Comparison of ENCODE assay signal across 9 mouse cellular contexts in genomic region chr3:65319248-65320008, GRCm38 (mm10).
DNase-seq lines count a peak whose midpoint lies in the region; ATAC-seq and TF ChIP-seq lines count a peak whose summit lies in the region.
"Had no signal": no experiment of that assay in that cellular context is flagged by ENCODE, and none has a peak within 500 bp of the region (broad histone marks: within the 10 kb centered on the region; RNA-seq: fewer than 3 reads in every experiment).

No protein-coding gene starts in this region.

- H3K27me3 ChIP-seq in Patski = peaks cover 9% of the 10 kb centered on the region
- H3K27me3 ChIP-seq in forebrain, embryonic 12.5 days = no peaks in the 10 kb centered on the region

- intact Hi-C loops in left cerebral cortex, postnatal 25 days (cut with DNase I) = loop anchor here (2.0 to 5.0 kb wide), 2 partner anchors 212 to 333 kb away; partner anchors contain the start of gene Kcnab1

- DNase-seq in cerebellum, postnatal 10 days = peak; percentile 52 to 53
- DNase-seq in cerebellum, adult 9-11 months = no peak
- DNase-seq in left cerebral cortex, postnatal 25 days (ENCODE audit: low spot score in 2 of 2) = peak; percentile 23 to 59
- DNase-seq in left cerebral cortex, adult 11 months (ENCODE audit: low spot score) = no peak
- no peak for DNase-seq in Patski (ENCODE audit: low read depth, low spot score)
- DNase-seq in lung, postnatal 14 days = peak; percentile 10
- no peak for DNase-seq in frontal cortex, postnatal 14 days (ENCODE audit: low spot score in 2 of 2)

- TF ChIP-seq CTCF in Patski (IDR thresholded peaks at IDR 0.05) = peak; percentile 80

- CTCF ChIA-PET in Patski (lab: Charles Lee) = interaction anchor here (0.6 to 2.4 kb wide), 8 partner anchors 10 to 619 kb away, joined by 3 to 13 read pairs (median 4); no protein-coding TSS in a partner anchor

- 70% methylated on average over 7 of the region's 7 CpGs for WGBS in forebrain, embryonic 12.5 days

- H3K27ac ChIP-seq in forebrain, embryonic 12.5 days = no peak overlapping the region

- H3K9me3 ChIP-seq in forebrain, embryonic 12.5 days = no peaks in the 10 kb centered on the region
- H3K9me3 ChIP-seq: G1E had no signal

- H3K36me3 ChIP-seq in forebrain, embryonic 12.5 days (replicated peaks) = no peaks in the 10 kb centered on the region
- H3K36me3 ChIP-seq: G1E had no signal

- no peak overlapping the region for H3K4me3 ChIP-seq in forebrain, embryonic 12.5 days (replicated peaks)

- no peaks in the 10 kb centered on the region for H3K4me1 ChIP-seq in forebrain, embryonic 12.5 days

- H3K4me2 ChIP-seq in forebrain, embryonic 12.5 days = no peak overlapping the region

- POLR2A ChIA-PET in Patski (lab: Charles Lee) = no interaction called here

- in situ Hi-C loops in Patski (cut with MboI; ENCODE audit: low pct_unique_long_range_greater_than_20kb) = loop anchor here (5.0 kb wide), 1 partner anchor 613 kb away; no protein-coding TSS in a partner anchor

- no peak overlapping the region for H3K9ac ChIP-seq in forebrain, embryonic 12.5 days

- ATAC-seq in Patski = peak; percentile 32
- no peak for ATAC-seq in forebrain, embryonic 12.5 days (ENCODE audit: low FRiP score)

Comparison
In these comparisons a context has a peak if more than half of its experiments do, and no peak if none do; other contexts are left out.
1. DNase-seq: peak in cerebellum, postnatal 10 days (2 of 2), left cerebral cortex, postnatal 25 days (2 of 2) and lung, postnatal 14 days (single experiment); none in cerebellum, adult 9-11 months (single experiment), left cerebral cortex, adult 11 months (single experiment), Patski (single experiment) and frontal cortex, postnatal 14 days (0 of 2).